Mouse (Mus musculus) frontal cortex, postnatal 25 days (tissue): ENCODE results near the gene Hoxa11.

Source experiments
- DNase-seq, 2 experiments: peaks; one replicate each; pipeline ENCODE4 v3.0.0; 2022; ENCODE audit warnings: low spot score in 2 of 2

Hoxa11 gene

DNA sequence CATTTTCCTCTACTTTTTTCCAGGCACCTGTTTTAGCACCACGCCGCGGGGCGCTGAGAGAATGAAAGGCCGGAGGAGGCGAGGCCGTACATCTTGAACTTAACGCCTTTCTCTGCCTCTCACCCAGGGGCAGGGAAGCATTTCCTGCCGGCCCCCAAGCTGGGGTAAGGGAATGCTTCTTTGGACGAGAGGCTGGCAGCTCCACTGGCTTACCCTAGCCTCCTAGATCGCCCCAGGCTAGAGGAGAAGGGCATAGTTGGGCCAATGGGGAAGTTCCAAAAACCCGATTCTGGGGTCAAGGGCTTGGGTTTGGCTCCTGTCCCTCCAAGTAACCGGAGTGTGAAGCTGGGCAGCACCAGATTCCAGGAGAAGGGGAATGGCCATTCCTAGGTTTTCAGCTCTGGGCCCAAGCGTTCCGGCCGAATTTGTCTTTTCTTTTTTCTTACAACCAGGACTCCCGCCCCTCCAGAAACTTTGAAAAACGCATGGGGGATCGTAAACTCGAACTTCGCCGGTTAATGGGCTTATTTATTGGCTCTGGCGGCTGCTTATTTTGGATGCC lies 12.5 kb downstream of the Hoxa11 start:
- DNase-seq, result no peak

DNA sequence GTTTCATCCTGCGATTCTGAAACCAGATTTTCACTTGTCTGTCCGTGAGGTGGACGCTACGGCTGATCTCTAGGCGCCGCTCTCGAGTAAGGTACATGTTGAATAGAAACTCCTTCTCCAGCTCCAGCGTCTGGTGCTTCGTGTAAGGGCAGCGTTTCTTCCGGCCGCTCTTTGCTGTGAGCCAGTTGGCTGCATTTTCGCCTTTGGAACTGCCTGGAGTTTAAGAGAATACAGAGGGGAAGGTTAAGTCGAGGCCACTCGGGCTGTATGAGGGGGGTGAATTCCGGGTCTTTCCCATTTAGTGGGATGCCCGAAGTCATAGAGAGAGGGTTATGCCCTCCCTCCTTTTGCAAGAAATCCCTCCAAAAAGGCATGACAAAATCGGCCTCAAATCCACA lies 13.0 kb downstream of the Hoxa11 start:
- no peak for DNase-seq

DNA sequence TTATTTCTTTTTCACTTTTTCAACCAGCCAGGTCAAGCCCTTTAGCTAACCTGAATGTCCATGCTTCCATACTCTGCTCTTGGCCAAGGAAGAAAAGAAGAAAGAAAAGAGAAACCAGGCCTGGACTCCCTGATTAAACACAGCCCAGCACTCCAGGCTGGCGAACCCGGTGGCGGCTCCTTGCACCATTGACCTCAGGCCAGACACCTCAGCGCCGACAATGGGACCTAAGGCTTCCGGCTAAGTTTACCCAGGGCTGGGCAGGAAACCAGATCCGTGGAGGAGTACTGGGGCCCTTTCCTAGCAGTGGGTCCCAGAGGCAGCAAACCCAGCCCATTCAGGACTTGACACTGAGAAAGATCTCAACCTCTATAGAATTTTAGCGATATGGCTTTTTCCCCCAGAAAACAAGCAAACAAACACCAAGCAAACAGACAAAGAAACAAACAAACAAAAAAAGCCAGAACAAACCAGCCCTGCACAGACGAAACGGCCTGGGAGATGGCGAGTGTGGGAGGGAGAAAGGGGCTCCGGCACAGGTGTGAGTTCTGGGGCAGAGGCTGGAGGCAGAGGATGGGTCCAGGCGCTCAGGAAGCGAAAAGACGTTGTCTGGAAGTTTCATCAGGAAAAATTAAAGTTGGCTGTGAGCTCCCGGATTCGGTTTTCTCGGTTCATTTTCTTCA lies 13.6 kb downstream of the Hoxa11 start:
- DNase-seq, result no peak

DNA sequence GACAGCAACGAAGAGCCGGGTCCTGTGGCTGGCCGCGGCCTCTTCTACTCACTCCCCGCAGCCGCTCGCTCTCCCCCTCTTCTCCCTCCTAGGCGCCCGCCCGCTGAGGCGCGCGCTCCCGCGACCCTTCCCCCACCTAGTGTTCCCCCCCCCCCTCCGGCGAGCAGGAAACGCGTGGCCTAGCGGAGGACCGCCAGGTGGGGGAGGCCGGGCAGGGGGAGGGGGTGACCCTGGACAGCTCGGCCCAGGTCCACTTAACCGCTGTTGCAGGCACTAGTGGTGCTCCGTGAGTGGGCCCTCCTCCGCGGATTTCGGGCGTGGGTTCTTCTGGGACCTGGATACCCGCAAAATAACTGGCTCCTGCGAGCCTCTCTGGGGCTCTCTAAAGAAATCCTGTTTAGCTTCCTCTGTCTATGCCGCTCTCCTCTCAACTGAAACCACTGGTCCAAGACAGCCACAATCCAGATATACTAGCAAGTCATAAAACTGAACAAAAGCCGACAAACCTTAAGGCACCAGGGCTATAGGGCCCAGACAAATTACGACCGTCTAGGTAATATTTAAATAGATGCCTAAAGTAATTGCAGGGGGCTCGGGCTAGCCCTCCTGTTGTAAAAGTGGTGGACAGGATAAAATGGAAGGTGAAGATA lies 15.0 kb downstream of the Hoxa11 start, which contains the start of gene Hoxa9:
Gene Hoxa9, minus strand, starts transcription at position 574 of the 650 bp plus-strand sequence.
- no peak for DNase-seq

DNA sequence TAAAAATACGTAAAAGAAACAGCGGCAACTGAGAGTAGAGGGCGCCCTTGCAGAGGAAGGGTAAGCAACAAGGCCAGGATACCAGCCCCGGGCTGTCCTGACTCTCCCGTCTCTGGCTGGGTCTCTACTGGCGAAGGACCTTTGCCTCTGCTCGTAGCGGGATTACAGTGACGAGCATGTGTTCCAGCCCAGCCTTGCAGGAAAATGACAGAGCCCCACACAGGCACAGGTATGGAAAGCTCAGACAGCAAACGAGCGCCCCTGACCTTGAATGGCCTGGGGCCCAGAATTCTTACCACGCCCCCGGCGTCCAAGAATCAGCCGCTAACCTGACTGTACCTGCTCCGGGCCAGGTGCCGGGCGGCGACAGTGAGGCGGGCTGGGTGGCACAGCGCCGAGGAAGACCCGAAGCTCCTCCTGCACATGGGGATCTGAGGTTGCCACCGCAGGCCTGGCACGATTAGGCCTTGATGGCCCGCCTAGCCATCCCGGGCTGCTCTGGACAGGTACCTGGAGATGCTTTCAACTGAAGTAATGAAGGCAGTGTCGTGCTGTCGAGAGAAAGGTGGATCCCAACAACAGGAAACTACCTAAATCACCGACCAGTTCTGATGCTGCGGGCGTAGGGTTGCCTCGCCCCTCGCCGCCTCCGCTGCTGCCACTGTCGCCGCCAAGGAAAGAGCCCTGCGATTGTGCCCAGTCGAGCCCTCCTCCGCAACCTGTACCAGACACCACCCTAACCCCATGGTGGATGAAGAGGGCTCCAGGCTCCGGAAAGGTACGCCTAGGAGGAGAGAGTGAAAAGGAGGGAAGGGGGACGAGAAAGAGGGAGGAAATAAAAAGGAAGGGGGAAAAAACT lies 15.8 kb downstream of the Hoxa11 start:
- no peak for DNase-seq

DNA sequence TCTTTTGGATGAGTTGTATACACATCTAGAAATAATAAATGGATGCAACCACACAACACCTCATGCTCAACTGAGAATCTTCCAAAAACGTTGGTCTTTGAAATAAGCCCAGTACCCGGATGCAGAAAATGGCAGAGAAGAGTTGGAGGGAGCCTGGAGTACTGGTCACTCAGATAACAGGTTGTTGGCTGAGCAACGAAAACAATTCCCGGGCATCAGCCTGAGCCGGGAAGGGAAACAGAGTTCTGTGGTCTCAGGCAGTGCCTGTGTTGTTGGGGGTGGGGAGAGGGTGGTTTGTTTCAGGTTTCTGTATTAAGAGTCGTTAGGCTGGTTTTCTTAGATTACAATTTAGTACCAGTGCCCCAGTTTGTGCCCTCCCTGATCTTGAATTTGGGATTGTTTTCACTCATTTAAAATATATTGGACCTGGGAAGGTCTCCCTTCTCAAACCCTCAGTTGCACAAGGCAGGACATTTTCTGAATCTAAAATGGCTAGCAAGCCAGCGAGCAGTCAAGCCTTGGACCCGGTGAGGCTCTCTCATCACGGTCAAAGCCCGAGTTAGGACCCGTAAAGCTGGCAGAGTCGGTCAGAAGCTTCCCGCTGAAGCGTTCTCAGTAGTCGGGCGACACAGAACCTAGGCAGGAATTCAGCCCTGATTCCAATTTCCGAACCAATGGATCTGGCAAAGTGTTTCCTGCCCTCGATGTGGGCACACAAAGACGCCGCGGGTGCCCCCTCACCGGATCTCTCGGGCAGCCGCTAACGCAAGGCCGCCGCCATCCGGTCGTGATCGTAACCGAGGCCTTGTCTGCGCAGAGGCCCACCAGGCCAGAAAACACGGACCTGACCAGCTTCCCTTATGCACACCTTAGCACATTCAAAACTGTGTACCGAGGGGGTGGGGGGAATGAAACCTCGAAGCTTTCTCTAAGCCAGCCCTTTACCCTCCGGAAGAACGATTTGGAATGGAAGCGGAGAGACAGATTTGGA lies 16.8 kb downstream of the Hoxa11 start:
- no peak for DNase-seq

DNA sequence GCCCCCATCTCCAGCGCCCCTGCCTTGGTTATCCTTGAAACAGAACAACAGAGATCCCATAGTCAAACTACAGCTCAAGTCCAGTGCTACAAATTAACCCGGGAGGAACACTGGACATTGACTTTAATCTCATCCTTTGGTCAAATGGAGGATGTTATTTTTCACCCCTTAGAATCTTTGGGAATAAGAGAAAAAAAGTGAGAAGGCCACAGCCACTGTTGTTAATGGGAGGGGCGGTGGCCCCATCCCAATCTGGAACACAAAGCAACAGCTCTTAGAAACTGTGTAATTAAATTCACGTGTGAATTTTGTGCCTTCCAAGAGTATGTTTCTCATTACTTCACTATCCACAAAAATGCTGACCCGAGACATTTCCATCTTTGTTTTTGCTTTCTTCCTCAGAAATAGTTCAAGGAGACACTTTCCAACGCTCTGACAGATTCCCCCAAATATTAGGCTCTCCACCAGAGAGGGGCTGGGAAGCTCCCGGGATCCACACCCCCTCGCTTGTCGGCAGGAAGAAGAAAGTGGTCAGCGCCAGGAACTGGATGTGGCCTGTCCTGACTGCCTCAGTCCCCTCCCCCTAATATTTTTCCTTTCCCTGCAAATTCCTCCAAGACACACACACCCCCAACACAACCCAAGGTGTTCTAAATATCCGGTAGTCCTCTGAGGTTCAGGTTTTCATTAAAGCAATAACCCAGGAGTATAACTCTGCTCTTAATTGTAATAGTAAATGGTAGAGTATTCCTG lies 18.0 kb downstream of the Hoxa11 start:
- DNase-seq, result no peak

DNA sequence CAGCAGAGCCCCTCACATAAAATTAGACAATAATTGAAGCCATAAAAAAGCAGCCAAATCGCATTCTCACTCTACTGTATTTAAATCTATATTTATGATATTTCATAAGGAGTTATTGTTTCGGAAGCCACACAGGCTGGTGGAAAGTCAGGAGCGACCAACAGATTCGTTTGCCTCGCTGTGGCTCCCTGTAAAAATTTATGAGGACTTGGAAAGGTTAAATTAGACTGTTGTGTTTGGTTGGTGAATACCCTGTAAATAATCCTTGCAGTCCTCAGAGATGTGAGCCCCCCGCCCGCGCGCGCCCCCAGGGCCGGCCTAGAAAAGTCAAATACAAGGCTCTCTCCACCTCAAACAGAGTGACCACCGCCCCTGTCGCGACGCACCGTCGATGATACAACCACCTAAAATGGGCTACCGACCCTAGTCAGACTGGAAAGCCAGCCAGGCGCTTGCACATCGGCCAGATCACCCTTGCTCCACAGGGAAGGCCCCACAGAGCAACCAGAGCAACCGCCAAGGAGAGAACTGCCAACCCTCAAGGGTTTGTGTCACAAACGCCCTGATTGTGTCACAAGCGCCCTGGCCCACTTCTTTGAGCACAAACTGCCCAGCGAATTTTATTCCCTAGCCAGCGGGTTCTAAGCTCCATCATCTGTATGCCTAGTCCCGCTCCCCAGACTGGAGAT lies 18.9 kb downstream of the Hoxa11 start:
- no peak for DNase-seq

DNA sequence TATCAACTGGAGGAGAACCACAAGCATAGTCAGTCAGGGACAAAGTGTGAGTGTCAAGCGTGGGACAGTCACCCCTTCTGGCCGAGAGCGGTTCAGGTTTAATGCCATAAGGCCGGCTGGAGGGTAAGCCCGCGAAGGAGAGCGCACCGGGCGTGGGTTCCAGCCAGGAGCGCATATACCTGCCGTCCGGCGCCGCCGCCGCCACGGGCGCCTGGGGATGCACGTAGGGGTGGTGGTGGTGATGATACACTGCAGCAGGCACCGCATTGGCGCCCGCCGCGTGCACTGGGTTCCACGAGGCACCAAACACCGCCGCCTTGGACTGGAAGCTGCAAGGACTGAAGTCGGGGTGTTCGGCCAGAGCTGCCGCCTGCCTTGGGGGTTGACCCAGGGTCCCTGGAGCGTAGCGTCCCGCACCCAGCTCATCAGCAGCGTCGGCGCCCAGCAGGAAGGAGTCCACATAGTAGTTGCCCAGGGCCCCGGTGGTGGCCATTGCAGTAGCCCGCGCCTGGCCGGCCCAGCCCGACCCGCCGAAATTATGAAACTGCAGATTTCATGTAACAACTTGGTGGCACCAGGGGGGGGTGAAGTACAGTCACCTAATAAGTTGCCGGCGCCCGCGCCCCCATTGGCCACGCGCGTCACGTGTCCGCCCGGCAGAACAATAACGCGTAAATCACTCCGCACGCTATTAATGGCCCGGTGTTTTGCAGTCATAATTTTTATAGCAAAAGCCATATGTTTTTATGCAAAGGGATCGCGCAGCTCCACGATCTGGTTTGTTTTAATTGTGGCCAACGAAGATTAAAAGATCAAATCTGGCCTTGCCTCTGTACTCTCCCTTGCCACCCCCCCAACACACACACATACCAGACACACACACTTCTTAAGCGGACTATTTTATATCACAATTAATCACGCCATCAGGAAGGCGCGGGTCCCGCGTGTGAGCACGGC lies 19.7 kb downstream of the Hoxa11 start:
- DNase-seq, result no peak

DNA sequence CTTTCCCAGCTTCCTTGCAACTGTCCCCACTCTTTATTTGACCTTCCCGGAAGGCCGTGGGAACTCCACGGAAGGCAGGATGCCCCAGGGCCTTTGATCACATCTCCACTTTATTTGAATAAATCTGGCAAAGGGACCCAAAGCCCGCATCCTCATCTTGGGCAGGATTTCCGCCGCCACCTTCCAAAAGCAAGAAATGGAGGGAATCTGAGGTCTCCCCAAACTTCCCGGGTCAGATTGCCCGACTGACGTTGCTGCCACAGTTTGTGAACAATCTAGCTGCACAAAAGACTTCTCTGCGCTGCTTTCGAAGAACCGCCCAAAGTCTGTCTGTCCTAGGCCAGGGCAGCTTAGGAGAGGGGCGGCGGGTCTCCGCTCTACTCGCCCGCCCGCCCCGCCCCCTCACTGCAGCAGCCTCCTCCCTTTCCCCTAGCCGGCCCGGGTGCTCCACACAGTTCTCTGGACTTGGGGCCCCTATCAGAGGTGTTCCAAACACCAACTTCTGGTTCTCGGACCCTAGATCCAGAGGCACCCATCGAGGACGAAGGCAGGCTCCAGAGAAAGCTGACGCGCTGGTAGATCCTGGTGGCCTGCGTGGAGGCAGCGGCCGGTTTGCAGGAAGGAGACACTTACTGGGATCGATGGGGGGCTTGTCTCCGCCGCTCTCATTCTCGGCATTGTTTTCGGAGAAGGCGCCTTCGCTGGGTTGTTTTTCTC lies 20.6 kb downstream of the Hoxa11 start:
- DNase-seq, result no peak

DNA sequence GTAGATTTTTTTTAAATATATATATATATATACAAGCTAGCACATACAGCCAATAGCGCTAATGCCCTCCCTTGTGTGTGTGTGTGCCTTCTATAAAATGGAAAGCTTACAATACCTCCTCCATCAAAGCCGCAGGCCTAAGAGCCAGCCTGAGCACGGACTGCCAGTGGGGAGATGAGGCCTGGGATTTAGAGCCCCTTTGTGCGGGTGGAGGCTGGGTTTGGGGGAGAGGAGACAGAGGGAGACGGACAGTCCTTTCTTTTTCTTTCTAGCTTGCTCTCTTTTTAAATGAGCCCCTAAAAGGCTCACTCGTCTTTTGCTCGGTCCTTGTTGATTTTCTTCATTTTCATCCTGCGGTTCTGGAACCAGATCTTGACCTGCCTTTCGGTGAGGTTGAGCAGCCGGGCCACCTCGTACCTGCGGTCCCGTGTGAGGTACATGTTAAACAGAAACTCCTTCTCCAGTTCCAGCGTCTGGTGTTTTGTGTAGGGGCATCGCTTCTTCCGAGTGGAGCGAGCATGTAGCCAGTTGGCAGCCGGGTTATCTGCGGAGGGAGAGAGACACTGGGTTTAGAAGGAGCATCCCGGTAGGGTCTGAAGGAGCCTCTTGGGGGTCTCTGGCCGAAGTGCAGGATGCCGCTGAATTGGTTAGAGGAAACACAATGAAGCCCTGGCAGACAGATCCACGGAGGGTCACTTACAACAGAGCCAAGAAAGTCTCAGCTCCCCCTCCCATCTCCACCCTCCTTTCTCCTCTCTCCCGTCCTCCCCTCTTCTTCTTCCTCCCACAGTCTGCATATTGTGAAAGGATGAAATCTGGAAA lies 21.5 kb downstream of the Hoxa11 start:
- no peak for DNase-seq

DNA sequence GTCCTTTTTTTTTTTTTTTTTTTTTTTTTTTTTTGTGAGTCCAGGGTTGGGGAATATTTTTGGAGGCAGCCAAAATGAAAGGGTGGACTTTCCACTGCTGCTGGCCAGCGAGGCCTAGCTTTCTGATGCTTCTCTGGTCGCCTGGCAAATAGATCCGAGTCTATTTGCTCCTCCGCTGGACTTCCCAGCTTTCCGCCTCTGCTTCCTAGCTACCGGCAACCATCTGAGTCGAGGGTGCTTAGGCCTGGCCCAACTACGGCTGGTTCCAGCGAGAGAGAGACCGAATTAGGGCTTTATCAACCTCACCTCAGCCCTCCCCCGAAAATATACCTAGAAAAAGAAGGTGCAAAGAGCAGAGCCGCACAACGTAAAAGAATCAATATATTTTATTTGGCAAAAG lies 22.9 kb downstream of the Hoxa11 start:
- DNase-seq, result no peak

DNA sequence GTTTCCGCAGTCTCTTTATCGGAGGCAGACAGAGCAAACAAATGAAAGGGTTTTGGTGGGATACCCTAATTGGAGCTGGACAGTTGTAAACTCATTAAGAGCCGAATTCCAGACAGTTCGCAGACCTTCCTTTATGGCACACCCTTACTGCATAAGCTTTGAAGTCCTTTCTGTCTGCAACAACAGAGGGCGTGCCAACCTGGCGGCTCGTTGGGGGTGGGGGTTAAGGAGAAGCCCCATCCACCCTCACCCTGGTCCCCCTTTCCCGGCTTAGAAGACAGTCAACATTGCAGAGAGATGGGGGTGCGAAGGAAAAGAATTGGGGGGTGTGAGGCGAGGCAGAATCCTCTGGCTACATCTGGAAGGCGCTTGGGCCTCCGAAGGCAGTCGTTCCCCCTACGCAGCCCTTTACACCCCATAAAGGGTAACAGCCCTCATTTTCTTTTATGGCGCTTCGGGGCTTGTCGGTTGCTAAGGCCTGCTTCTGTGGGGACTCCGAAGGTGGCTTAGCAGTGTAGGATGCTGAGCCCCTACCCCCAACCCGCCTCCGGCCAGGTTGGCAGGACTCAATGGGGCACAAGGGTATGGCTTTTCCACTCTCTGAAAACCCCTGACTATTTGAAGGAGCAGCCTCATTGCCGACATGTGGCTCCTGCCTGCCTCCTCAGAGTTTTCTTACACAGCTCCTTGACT lies 23.5 kb downstream of the Hoxa11 start:
- DNase-seq, result no peak

DNA sequence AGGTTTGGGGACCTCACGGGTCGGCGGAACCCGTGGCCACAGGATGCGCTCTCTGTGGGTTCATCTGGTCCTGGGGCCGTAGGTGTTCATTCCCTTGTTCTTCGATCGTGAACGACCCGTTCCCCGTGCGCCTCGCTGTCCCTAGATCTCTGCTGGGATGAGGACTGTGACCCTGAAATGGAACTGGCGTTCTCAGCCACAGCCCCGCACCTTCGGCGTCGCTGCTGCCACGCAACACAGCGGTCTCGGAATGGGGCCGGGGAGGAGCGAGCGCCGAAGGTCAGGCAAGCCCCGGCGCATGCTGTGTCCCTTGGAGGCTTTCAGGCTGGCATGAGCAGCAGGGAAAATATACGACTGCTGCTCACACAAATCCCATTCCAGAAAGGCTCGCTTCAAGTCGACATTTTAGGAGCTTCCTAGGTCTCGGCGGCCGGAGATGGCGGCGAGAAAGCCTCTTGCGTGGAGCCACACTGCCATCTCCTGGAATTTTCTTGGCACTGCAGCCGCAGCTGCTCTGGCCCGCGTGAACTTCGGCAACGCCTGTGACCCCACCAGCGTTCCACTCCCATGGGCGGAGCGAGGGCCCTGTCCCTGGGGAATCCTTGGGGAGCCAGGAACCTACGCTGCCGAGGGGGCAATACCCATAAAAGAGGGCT lies 24.1 kb downstream of the Hoxa11 start, which contains the start of gene Hoxa7:
Gene Hoxa7, minus strand, starts transcription at position 518 of the 656 bp plus-strand sequence.
- peak; percentile 66 to 67 for DNase-seq

DNA sequence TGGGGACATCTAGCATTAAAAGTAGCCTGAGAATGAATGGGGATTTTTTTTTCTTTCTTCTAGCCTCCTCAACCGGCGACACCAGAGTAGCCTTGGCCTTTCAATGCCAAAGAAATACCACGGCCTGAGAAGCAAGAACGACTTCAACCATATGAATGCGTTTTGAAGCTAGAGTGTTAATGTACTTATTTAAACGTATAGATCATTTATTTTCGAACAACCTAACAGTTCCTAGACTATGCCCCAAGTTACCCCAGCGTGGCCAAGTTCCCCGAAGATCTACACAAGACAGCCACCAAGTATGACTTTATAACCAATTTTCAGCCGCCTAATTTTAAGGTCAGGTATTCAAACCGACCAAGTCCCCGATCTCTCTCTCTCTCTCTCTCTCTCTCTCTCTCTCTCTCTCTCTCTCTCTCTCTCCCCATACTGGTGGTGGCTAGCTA lies 24.7 kb downstream of the Hoxa11 start:
- DNase-seq, result no peak
